8 mouse cellular contexts compared by ENCODE assay signal in the genomic region with DNA sequence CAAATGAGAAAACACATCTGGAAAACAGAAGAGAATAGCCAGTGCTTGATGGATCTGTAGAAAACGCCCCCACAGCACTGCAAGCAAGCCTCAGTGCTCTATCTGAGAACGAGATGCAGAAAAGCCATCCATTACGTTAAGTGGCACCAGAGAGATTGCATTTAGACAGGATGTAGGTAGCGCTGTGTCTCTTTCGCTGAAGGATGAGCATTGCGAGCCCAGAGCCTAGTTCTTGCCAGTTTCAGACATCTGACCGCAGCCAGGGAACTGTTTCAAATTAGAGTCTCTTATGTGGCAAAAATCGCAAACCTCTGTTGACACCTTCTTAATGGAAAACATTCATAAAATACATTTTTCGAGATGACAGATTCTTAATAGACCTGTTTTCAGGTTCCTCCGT. TPM values are rescaled to one million over a fixed set of nuclear protein-coding genes. Genes with fewer than 3 reads are reported as not detected.
A peak's percentile ranks its signal among the peaks of the same experiment; 100 is the strongest.
DNase-seq lines count a peak whose midpoint lies in the region; ATAC-seq lines count a peak whose summit lies in the region.

No protein-coding gene starts in this region.

- peak; percentile 29 for ATAC-seq in activated CD4-positive, CD25-positive, alpha-beta regulatory T cell, adult 4 months
- no peak for ATAC-seq in forebrain, embryonic 14.5 days
- ATAC-seq in midbrain, embryonic 15.5 days (replicated peaks), result no peak

- H3K36me3 ChIP-seq in forebrain, embryonic 14.5 days (ENCODE audit: control insufficient read depth, insufficient read depth, low read length), result peaks cover 8% of the 10 kb centered on the region; the same call in 1 of the 2 replicates
- no peaks in the 10 kb centered on the region for H3K36me3 ChIP-seq in midbrain, embryonic 15.5 days (replicated peaks)

- peak overlapping the region; percentile 86 for H3K4me2 ChIP-seq in forebrain, embryonic 14.5 days (ENCODE audit: low read length)
- peak overlapping the region; percentile 86 for H3K4me2 ChIP-seq in midbrain, embryonic 15.5 days

- H3K9ac ChIP-seq in forebrain, embryonic 14.5 days (ENCODE audit: low read length), result peak overlapping the region; percentile 93
- peak overlapping the region; percentile 83 for H3K9ac ChIP-seq in midbrain, embryonic 15.5 days

- H3K4me3 ChIP-seq in forebrain, embryonic 14.5 days (ENCODE audit: low read depth, low read length), result peak overlapping the region; percentile 93
- H3K4me3 ChIP-seq in midbrain, embryonic 15.5 days, result peak overlapping the region; percentile 97

- 23% methylated on average over 10 of the region's 10 CpGs for WGBS in forebrain, embryonic 14.5 days
- 16% methylated on average over 10 of the region's 10 CpGs for WGBS in midbrain, embryonic 15.5 days

- peak; percentile 10 for DNase-seq in layer of hippocampus, adult 11-12 months (ENCODE audit: low spot score)
- no peak for DNase-seq in layer of hippocampus, postnatal 10 days (ENCODE audit: low spot score in 2 of 2)
- DNase-seq in forebrain, embryonic 14.5 days (ENCODE audit: low spot score), result peak; percentile 56
- DNase-seq in kidney, postnatal 10 days, result peak; percentile 37
- peak; percentile 44 for DNase-seq in thymus, postnatal 4 days
- no peak for DNase-seq in cerebellum, adult 9-10 months

- H3K27ac ChIP-seq in forebrain, embryonic 14.5 days (ENCODE audit: low read depth, low read length), result no peak overlapping the region
- peak overlapping the region; percentile 92 for H3K27ac ChIP-seq in midbrain, embryonic 15.5 days

- H3K27me3 ChIP-seq in forebrain, embryonic 14.5 days (replicated peaks; ENCODE audit: control insufficient read depth, insufficient read depth, low read length), result no peaks in the 10 kb centered on the region
- H3K27me3 ChIP-seq in midbrain, embryonic 15.5 days (replicated peaks), result no peaks in the 10 kb centered on the region

- H3K9me3 ChIP-seq in forebrain, embryonic 14.5 days (replicated peaks; ENCODE audit: control insufficient read depth, low read length), result no peaks in the 10 kb centered on the region
- H3K9me3 ChIP-seq in midbrain, embryonic 15.5 days, result no peaks in the 10 kb centered on the region

- H3K4me1 ChIP-seq in forebrain, embryonic 14.5 days (ENCODE audit: control insufficient read depth, insufficient read depth, low read length), result peaks cover 29% of the 10 kb centered on the region
- peaks cover 47% of the 10 kb centered on the region for H3K4me1 ChIP-seq in midbrain, embryonic 15.5 days

RNA-seq across cellular contexts. Expression of gene Ankrd50, which starts 1.1 kb away (rescaled TPM):
- total RNA-seq in layer of hippocampus, postnatal 10 days (2021), result 10 to 100 TPM; 50.0 to 50.9 TPM
- polyA plus RNA-seq in activated CD4-positive, CD25-positive, alpha-beta regulatory T cell, adult 4 months (2017; shearing (Covaris generic)), result 1 to 10 TPM; 6.4 to 7.2 TPM
- polyA plus RNA-seq in forebrain, embryonic 14.5 days (2014; fragmentation: Nextera tagmentation; extraction: Ambion mirVana), result 21.2 and 21.8 TPM in 2 replicates
- 24.7 and 25.3 TPM in 2 replicates for polyA plus RNA-seq in midbrain, embryonic 15.5 days (2015; fragmentation: Nextera tagmentation; extraction: Ambion mirVana)

Comparison
In these comparisons a context has a peak if more than half of its experiments do, and no peak if none do; other contexts are left out.
1. DNase-seq: peak in layer of hippocampus, adult 11-12 months (single experiment), forebrain, embryonic 14.5 days (single experiment), kidney, postnatal 10 days (single experiment) and thymus, postnatal 4 days (single experiment); none in layer of hippocampus, postnatal 10 days (0 of 2) and cerebellum, adult 9-10 months (single experiment).